Mouse (Mus musculus) myocyte (in vitro differentiated cells): ENCODE measurements around the gene Efhd2. TPM values are rescaled to one million over a fixed set of nuclear protein-coding genes. Genes with fewer than 3 reads are reported as not detected.

Experiments
- H3K27me3 ChIP-seq: one replicate; pipeline ENCODE4 v1.6.1; 2011; ENCODE audit not compliant: control insufficient read depth, insufficient read depth, insufficient read length
- H3K36me3 ChIP-seq: one replicate; pipeline ENCODE4 v1.6.1; 2011; ENCODE audit not compliant: control insufficient read depth, insufficient read depth
- H3K4me2 ChIP-seq: one replicate; pipeline ENCODE4 v1.6.1; 2011; ENCODE audit warnings: low read depth, control low read depth
- H3K4me3 ChIP-seq: one replicate; pipeline ENCODE4 v1.5.1; 2011; ENCODE audit warnings: mild to moderate bottlenecking, control low read depth, moderate library complexity
- H3K79me2 ChIP-seq: one replicate; pipeline ENCODE4 v1.6.1; 2011; ENCODE audit not compliant: control insufficient read depth, insufficient read depth
- H3ac ChIP-seq: one replicate; pipeline ENCODE4 v1.6.1; 2011; ENCODE audit not compliant: control insufficient read depth, insufficient read length
- CEBPB ChIP-seq: IDR thresholded peaks from 2 replicates; pipeline ENCODE4 v1.6.1; 2011; ENCODE audit warnings: mild to moderate bottlenecking, moderate library complexity; ENCODE audit not compliant: poor library complexity, insufficient read depth, severe bottlenecking
- E2F4 ChIP-seq: IDR thresholded peaks from one replicate; pipeline ENCODE4 v1.6.1; 2011; ENCODE audit warnings: mild to moderate bottlenecking, control low read depth, moderate library complexity; ENCODE audit not compliant: insufficient read depth
- MAX ChIP-seq: IDR thresholded peaks from one replicate; pipeline ENCODE4 v1.6.1; 2011; ENCODE audit warnings: low read depth, mild to moderate bottlenecking, control low read depth
- MYOD1 ChIP-seq, 3 experiments: IDR thresholded peaks; one replicate each; pipeline ENCODE4 v1.6.1; 2011; ENCODE audit warnings: control low read depth in 2 of 3, low read depth in 2 of 3, mild to moderate bottlenecking in 2 of 3, moderate library complexity in 1 of 3; ENCODE audit not compliant: insufficient read length in 2 of 3, control insufficient read depth in 1 of 3
- MYOG ChIP-seq, 3 experiments: IDR thresholded peaks; one replicate each; pipeline ENCODE4 v1.6.1; 2011; ENCODE audit warnings: control low read depth in 2 of 3, low read depth in 2 of 3, mild to moderate bottlenecking in 2 of 3; ENCODE audit not compliant: insufficient read length in 2 of 3, control insufficient read depth in 1 of 3, insufficient read depth in 1 of 3
- POLR2A ChIP-seq: IDR thresholded peaks from one replicate; pipeline ENCODE4 v1.6.1; 2011; ENCODE audit warnings: low read depth, mild to moderate bottlenecking, control low read depth, moderate library complexity; ENCODE audit not compliant: insufficient read length
- POLR2AphosphoS2 ChIP-seq: IDR thresholded peaks from one replicate; pipeline ENCODE4 v1.6.1; 2011; ENCODE audit warnings: low read depth, control low read depth; ENCODE audit not compliant: insufficient read length
- REST ChIP-seq: IDR thresholded peaks from one replicate; pipeline ENCODE4 v1.6.1; 2011; ENCODE audit warnings: mild to moderate bottlenecking, control low read depth, moderate library complexity; ENCODE audit not compliant: insufficient read depth, insufficient read length
- SRF ChIP-seq: IDR thresholded peaks from one replicate; pipeline ENCODE4 v1.6.1; 2011; ENCODE audit warnings: low read depth; ENCODE audit not compliant: control insufficient read depth, insufficient read length
- TCF12 ChIP-seq: IDR thresholded peaks from one replicate; pipeline ENCODE4 v1.6.1; 2011; ENCODE audit warnings: mild to moderate bottlenecking, control low read depth; ENCODE audit not compliant: poor library complexity, insufficient read depth, severe bottlenecking
- TCF3 ChIP-seq: IDR thresholded peaks from one replicate; pipeline ENCODE4 v1.6.1; 2011; ENCODE audit warnings: low read depth, control low read depth; ENCODE audit not compliant: insufficient read length
- USF1 ChIP-seq: IDR thresholded peaks from one replicate; pipeline ENCODE4 v1.6.1; 2011; ENCODE audit warnings: low read depth, mild to moderate bottlenecking, control low read depth, moderate library complexity
- polyA plus RNA-seq: library from polyadenylated mRNA; unstranded; fragments of >200 nt; fragmentation: generic; extraction: Trizol; gene quantifications from one replicate; pipeline ENCODE4 v1.2.1, GENCODE M21; 2012; ENCODE audit warnings: missing spikeins

The Efhd2 gene
- polyA plus RNA-seq, 1 experiment = 38.8 TPM

DNA sequence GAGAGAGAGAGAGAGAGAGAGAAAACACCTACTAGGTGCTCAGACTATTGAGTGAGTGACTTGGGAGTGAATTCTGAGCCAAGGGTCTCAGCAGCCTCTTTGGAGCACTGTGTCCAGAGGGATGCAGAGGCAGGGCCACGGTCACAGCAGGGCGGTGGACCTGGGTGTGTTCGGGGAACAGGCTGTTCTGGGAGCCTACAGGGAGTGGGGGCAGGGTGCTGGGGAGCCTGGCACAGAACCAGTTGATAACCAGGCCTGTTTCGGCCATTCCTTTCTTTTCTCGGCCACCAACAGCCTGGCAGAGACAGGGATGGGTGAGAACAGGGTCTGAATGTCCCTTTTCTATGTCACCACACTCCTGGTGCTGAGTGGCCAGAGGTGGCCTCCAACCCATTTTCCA, 11.9 kb downstream of the Efhd2 start:
- TF ChIP-seq E2F4 (no peak), CEBPB (no peak), POLR2A (no peak)
- Histone ChIP-seq H3K79me2 (no peaks in the 10 kb centered on the region), H3K4me3 (no peak overlapping the region), H3K27me3 (no peaks in the 10 kb centered on the region), H3ac (no peak overlapping the region), H3K36me3 (no peaks in the 10 kb centered on the region), H3K4me2 (no peak overlapping the region)

DNA sequence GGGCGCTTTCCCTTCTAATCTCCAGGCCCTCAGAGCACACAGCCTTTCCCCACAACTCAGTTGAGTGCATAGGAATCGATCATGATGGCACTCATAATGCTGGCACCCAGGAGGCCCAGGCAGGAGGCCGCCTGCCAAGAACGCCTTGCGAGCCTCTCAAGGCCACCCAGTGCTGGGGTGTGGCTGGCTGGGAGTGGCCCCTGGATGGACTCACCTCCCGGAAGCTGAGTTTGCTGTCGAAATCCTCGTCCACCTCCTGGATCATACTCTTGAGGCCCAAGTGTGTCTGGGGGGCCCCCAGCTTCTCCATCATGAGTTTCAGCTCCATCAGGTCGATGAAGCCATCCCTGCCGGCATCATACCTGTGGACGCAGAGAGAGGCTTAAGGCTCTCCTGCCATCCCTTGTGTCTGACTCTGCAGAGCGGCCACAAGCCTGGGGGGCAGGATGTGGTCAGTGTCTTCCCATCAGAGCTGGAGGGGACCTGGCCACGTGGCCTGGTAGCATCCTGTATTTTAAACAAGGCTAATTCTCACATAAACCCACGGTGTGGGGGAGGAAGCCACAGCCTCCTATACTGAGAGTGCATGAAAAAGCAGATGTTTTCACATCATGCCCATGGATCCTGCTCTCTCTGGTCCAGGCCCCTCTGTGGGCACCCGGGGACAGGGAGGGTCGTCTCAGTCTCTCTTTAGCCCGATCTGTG, 13.0 kb downstream of the Efhd2 start:
- no peaks in the 10 kb centered on the region for H3K36me3 ChIP-seq
- H3K4me2 ChIP-seq = no peak overlapping the region
- TF ChIP-seq SRF = no peak
- no peak for TF ChIP-seq TCF3
- TF ChIP-seq POLR2AphosphoS2 = no peak
- TF ChIP-seq MYOG (IDR thresholded peaks at IDR 0.05; ENCODE audit: control insufficient read depth in 1 of 3, insufficient read depth in 1 of 3, insufficient read length in 2 of 3, low read depth in 2 of 3) = no peak
- TF ChIP-seq REST = no peak
- TF ChIP-seq USF1 = no peak
- TF ChIP-seq CEBPB = no peak
- no peak for TF ChIP-seq E2F4
- TF ChIP-seq MAX = no peak
- TF ChIP-seq POLR2A = no peak
- no peak for TF ChIP-seq TCF12
- H3ac ChIP-seq = no peak overlapping the region
- no peak overlapping the region for H3K4me3 ChIP-seq
- no peaks in the 10 kb centered on the region for H3K79me2 ChIP-seq
- no peaks in the 10 kb centered on the region for H3K27me3 ChIP-seq

- Histone ChIP-seq H3ac (no peak overlapping the region), H3K36me3 (no peaks in the 10 kb centered on the region), H3K79me2 (no peaks in the 10 kb centered on the region), H3K27me3 (no peaks in the 10 kb centered on the region), H3K4me3 (no peak overlapping the region), H3K4me2 (no peak overlapping the region)
- TF ChIP-seq TCF12 = no peak
Measured at GRCm38 (mm10) chr4:141860246-141860841, 14.4 kb downstream of the Efhd2 start.

- Histone ChIP-seq H3K4me2 (no peak overlapping the region), H3K36me3 (no peaks in the 10 kb centered on the region), H3K27me3 (no peaks in the 10 kb centered on the region), H3ac (no peak overlapping the region), H3K4me3 (no peak overlapping the region), H3K79me2 (no peaks in the 10 kb centered on the region)
- no peak for TF ChIP-seq USF1
- no peak for TF ChIP-seq POLR2A
- TF ChIP-seq POLR2AphosphoS2 = no peak
- no peak for TF ChIP-seq REST
- TF ChIP-seq SRF = no peak
- TF ChIP-seq MAX = no peak
- no peak for TF ChIP-seq MYOD1 (IDR thresholded peaks at IDR 0.05; ENCODE audit: control insufficient read depth in 1 of 3, insufficient read length in 2 of 3, low read depth in 2 of 3)
Measured at GRCm38 (mm10) chr4:141859351-141859750, 15.4 kb downstream of the Efhd2 start.

DNA sequence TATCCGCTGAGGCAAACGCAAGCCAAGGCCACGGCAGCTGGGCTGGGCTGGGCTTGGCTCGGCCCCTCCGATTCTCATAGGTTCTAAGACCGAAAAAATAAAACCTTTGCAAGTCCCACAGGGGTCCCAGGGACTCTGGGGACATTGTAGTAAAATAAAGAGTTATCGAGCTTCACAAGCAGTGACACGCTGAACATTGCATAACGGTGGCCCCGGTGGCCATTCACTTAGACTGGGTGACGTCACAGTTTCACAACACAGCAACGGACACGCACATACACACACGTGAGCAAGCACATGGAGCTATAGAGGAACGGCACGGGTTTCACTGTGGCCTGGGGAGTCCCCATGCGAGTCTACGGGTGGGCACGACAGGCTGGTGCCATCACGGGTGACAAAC, 16.2 kb downstream of the Efhd2 start:
- Histone ChIP-seq H3K79me2 (no peaks in the 10 kb centered on the region), H3K27me3 (no peaks in the 10 kb centered on the region), H3K4me2 (no peak overlapping the region), H3ac (no peak overlapping the region), H3K36me3 (no peaks in the 10 kb centered on the region), H3K4me3 (no peak overlapping the region)
- TF ChIP-seq TCF3 (no peak), POLR2A (no peak), POLR2AphosphoS2 (no peak), TCF12 (no peak), MYOG (IDR thresholded peaks at IDR 0.05; ENCODE audit: control insufficient read depth in 1 of 3, insufficient read depth in 1 of 3, insufficient read length in 2 of 3, low read depth in 2 of 3) (no peak), CEBPB (no peak), E2F4 (no peak), MYOD1 (IDR thresholded peaks at IDR 0.05; ENCODE audit: control insufficient read depth in 1 of 3, insufficient read length in 2 of 3, low read depth in 2 of 3) (no peak)
